Mouse (Mus musculus) lung, postnatal 0 days (tissue): Measurements from ENCODE around the gene Tnik. TPM values are rescaled to one million over a fixed set of nuclear protein-coding genes. Genes with fewer than 3 reads are reported as not detected.
A peak's percentile ranks its signal among the peaks of the same experiment; 100 is the strongest.

ENCODE experiments used
- ATAC-seq: fragments of 200-750 bp; cut with Nextera tagmentation; 2 replicates; pipeline ENCODE4 v1.8.0; 2017; ENCODE audit warnings: moderate library complexity
- DNase-seq: peaks from one replicate; pipeline ENCODE4 v3.0.0-alpha.2; 2016; ENCODE audit warnings: low spot score
- H3K27ac ChIP-seq: fragments of 300-500 bp; sonication (generic); 2 replicates; pipeline ENCODE4 v1.5.1; 2014; ENCODE audit warnings: antibody characterized with exemption, mild to moderate bottlenecking, low read length, mixed read lengths
- H3K27me3 ChIP-seq: fragments of 300-500 bp; sonication (generic); replicated peaks from 2 replicates; pipeline ENCODE4 v1.6.1; 2014; ENCODE audit warnings: low read length, mixed read lengths; ENCODE audit not compliant: insufficient read depth
- H3K36me3 ChIP-seq: fragments of 300-500 bp; sonication (generic); 2 replicates; pipeline ENCODE4 v1.6.1; 2014; ENCODE audit warnings: low read length, mixed read lengths; ENCODE audit not compliant: insufficient read depth
- H3K4me1 ChIP-seq: fragments of 300-500 bp; sonication (generic); 2 replicates; pipeline ENCODE4 v1.6.1; 2014; ENCODE audit warnings: antibody characterized with exemption, low read depth, low read length, mixed read lengths; ENCODE audit not compliant: insufficient read depth
- H3K4me2 ChIP-seq: fragments of 300-500 bp; sonication (generic); replicated peaks from 2 replicates; pipeline ENCODE4 v1.6.1; 2014; ENCODE audit warnings: low read depth, mild to moderate bottlenecking, low read length, moderate library complexity, mixed read lengths
- H3K4me3 ChIP-seq: fragments of 300-500 bp; sonication (generic); 2 replicates; pipeline ENCODE4 v1.5.1; 2014; ENCODE audit warnings: low read depth, low read length
- H3K9ac ChIP-seq: fragments of 300-500 bp; sonication (generic); replicated peaks from 2 replicates; pipeline ENCODE4 v1.6.1; 2014; ENCODE audit warnings: low read depth, mild to moderate bottlenecking
- H3K9me3 ChIP-seq: fragments of 300-500 bp; sonication (generic); 2 replicates; pipeline ENCODE4 v1.6.1; 2016; ENCODE audit warnings: low read length, mixed read lengths
- CTCF ChIP-seq: IDR thresholded peaks from 2 replicates; pipeline ENCODE4 v1.5.1; 2016; ENCODE audit warnings: antibody characterized with exemption, mild to moderate bottlenecking
- EP300 ChIP-seq: IDR thresholded peaks from 2 replicates; pipeline ENCODE4 v1.6.1; 2016; ENCODE audit warnings: antibody characterized with exemption, mild to moderate bottlenecking, control low read depth
- WGBS: fragments of 180-500 bp; shearing (Covaris S2); extraction: QIAGEN DNeasy Blood & Tissue Kit; methylation state at CpG from one replicate; pipeline ENCODE4 v1.1.7; 2014; 5-methylcytosine and 5-hydroxymethylcytosine counted together
- polyA plus RNA-seq: library from polyadenylated mRNA; unstranded; fragments of >200 nt; fragmentation: Nextera tagmentation; extraction: Ambion mirVana; gene quantifications from 2 replicates; pipeline ENCODE4 v1.2.1, GENCODE M21; 2015

Gene Tnik
- polyA plus RNA-seq, 1 experiment from 2014 or later = 6.1 TPM

GRCm38 (mm10) chr3:28502697-28503096, 239.7 kb downstream of the Tnik start:
- H3K9me3 ChIP-seq = no peaks in the 10 kb centered on the region
- no peaks in the 10 kb centered on the region for H3K4me1 ChIP-seq
- 75% methylated on average over 3 of the region's 3 CpGs for WGBS
- no peak overlapping the region for H3K9ac ChIP-seq
- H3K36me3 ChIP-seq = no peaks in the 10 kb centered on the region
- H3K4me3 ChIP-seq = no peak overlapping the region
- DNase-seq = no peak
- H3K27me3 ChIP-seq = no peaks in the 10 kb centered on the region
- H3K4me2 ChIP-seq = no peak overlapping the region
- H3K27ac ChIP-seq = no peak overlapping the region
- TF ChIP-seq CTCF = no peak
- no peak for TF ChIP-seq EP300
- ATAC-seq = no peak

DNA sequence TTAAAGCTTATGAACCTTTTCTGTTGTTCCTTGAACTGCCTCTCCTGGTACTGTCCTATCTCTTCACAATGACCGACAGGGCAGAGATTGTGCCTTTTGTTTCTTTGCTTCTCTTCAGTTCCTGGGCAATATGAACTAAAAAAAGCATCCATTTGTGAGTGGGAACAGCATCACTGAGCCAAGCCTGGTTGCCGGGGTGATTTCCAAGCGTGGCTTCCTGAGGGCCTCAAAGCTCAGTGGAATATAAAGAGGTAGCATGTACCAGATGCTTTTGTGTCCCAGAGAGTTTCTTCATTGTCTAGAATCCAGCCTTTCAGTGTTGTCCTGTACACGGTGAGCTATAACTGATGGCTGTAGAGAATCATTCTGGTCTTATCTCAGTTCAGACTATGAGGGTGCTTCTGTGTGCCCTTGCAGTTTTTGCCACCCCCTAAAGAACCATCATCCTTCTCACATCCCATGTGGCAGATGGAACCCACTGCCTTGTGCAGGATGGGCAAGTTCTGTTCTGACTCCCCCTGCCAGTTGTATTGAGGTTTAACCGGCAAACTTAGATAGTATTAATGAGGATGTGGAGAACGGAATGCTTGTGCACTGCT, 246.4 kb downstream of the Tnik start:
- Histone ChIP-seq H3K27me3 (no peaks in the 10 kb centered on the region), H3K36me3 (no peaks in the 10 kb centered on the region), H3K4me1 (no peaks in the 10 kb centered on the region), H3K4me3 (no peak overlapping the region), H3K4me2 (no peak overlapping the region), H3K9me3 (no peaks in the 10 kb centered on the region), H3K9ac (no peak overlapping the region), H3K27ac (no peak overlapping the region)
- ATAC-seq = no peak
- TF ChIP-seq CTCF (no peak), EP300 (no peak)
- DNase-seq = no peak
- WGBS = 82% methylated on average over 6 of the region's 6 CpGs

GRCm38 (mm10) chr3:28523004-28523482, 260.0 kb downstream of the Tnik start:
- no peaks in the 10 kb centered on the region for H3K36me3 ChIP-seq
- no peak overlapping the region for H3K27ac ChIP-seq
- no peak overlapping the region for H3K4me2 ChIP-seq
- no peaks in the 10 kb centered on the region for H3K4me1 ChIP-seq
- TF ChIP-seq EP300 = peak; percentile 20; the same call in 1 of the 2 replicates
- TF ChIP-seq CTCF = no peak
- no peak overlapping the region for H3K9ac ChIP-seq
- no peak overlapping the region for H3K4me3 ChIP-seq
- DNase-seq (peak; percentile 87), ATAC-seq (peak; percentile 87)
- WGBS = 36% methylated on average over 6 of the region's 6 CpGs
- H3K9me3 ChIP-seq = no peaks in the 10 kb centered on the region
- no peaks in the 10 kb centered on the region for H3K27me3 ChIP-seq

DNA sequence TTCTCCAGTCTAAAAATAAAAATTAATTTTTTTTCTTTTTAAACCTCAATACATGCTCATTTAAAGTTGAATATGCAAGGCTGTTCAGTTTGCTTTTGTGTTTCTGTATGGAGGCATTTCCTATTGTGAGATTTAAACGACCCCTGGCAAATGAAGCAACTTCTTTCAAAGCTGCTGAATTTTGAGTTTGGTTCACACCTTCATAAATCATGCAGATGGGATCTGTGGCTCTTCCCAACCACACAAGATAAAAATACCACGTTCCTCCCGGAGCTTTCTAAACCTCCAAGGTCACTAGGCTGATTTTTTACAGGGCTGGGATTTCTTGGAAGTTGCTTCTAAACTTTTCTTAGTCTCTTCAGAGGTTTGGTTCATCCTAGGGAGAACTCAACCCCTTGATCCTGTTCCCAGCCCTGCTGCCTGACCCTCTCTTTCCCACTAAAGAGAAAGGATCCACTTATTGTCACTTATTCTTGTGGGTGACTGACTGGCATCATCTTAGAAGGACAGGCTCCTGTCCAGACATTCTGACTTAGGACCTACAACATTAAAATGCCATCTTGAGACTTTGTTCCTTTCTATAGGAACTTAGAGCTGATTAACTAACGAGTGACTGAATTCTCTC, 260.6 kb downstream of the Tnik start:
- WGBS = 51% methylated on average over 4 of the region's 4 CpGs
- Histone ChIP-seq H3K4me1 (no peaks in the 10 kb centered on the region), H3K4me2 (no peak overlapping the region), H3K36me3 (no peaks in the 10 kb centered on the region), H3K9ac (no peak overlapping the region), H3K27me3 (no peaks in the 10 kb centered on the region), H3K4me3 (no peak overlapping the region), H3K9me3 (no peaks in the 10 kb centered on the region), H3K27ac (no peak overlapping the region)
- DNase-seq (no peak), ATAC-seq (no peak)
- TF ChIP-seq CTCF (no peak), EP300 (no peak)

GRCm38 (mm10) chr3:28524562-28524961, 261.5 kb downstream of the Tnik start:
- no peak overlapping the region for H3K9ac ChIP-seq
- TF ChIP-seq EP300 (no peak), CTCF (no peak)
- ATAC-seq = no peak
- H3K4me2 ChIP-seq = no peak overlapping the region
- H3K27ac ChIP-seq = no peak overlapping the region
- H3K36me3 ChIP-seq = no peaks in the 10 kb centered on the region
- no peaks in the 10 kb centered on the region for H3K9me3 ChIP-seq
- no peak for DNase-seq
- no peak overlapping the region for H3K4me3 ChIP-seq
- H3K27me3 ChIP-seq = no peaks in the 10 kb centered on the region
- 75% methylated on average over 3 of the region's 3 CpGs for WGBS
- H3K4me1 ChIP-seq = no peaks in the 10 kb centered on the region

GRCm38 (mm10) chr3:28526671-28527070, 263.7 kb downstream of the Tnik start:
- ATAC-seq (no peak), DNase-seq (no peak)
- no peak overlapping the region for H3K9ac ChIP-seq
- no peaks in the 10 kb centered on the region for H3K36me3 ChIP-seq
- H3K4me2 ChIP-seq = no peak overlapping the region
- no peak overlapping the region for H3K4me3 ChIP-seq
- H3K4me1 ChIP-seq = no peaks in the 10 kb centered on the region
- WGBS = 67% methylated on average over 2 of the region's 2 CpGs
- H3K27me3 ChIP-seq = no peaks in the 10 kb centered on the region
- TF ChIP-seq EP300 (no peak), CTCF (no peak)
- no peak overlapping the region for H3K27ac ChIP-seq
- H3K9me3 ChIP-seq = no peaks in the 10 kb centered on the region
